Mouse (Mus musculus) inflammation-experienced regulatory T-cells, adult 6 months (primary cell): Measurements from ENCODE around the gene St13. TPM values are rescaled to one million over a fixed set of nuclear protein-coding genes. Genes with fewer than 3 reads are reported as not detected.
A peak's percentile ranks its signal among the peaks of the same experiment; 100 is the strongest.

Experiments
- ATAC-seq: one replicate; pipeline ENCODE4 v1.8.0; 2017
- polyA plus RNA-seq, 3 experiments: library from polyadenylated mRNA; unstranded; fragments of 100-300 nt; shearing (Covaris generic); gene quantifications; one replicate each; pipeline ENCODE4 v1.2.1; 2017

St13 gene
- polyA plus RNA-seq, 3 experiments from 2014 or later, result 170 to 193 (median 179) TPM

- no peak for ATAC-seq
These were observed 35.6 kb downstream of the St13 start for GRCm38 (mm10) chr15:81364271-81364670.

- ATAC-seq, result no peak
These were observed 37.4 kb downstream of the St13 start for GRCm38 (mm10) chr15:81362501-81362900.

GRCm38 (mm10) chr15:81361417-81362015 lies 38.4 kb downstream of the St13 start:
- ATAC-seq, result no peak

GRCm38 (mm10) chr15:81361022-81361404 lies 38.9 kb downstream of the St13 start:
- ATAC-seq, result peak; percentile 37

GRCm38 (mm10) chr15:81360345-81361021 lies 39.4 kb downstream of the St13 start, which contains the start of gene Slc25a17:
Slc25a17 (minus strand) TSS chr15:81360812.
- ATAC-seq, result peak; percentile 99

- ATAC-seq, result no peak
These were observed 40.5 kb downstream of the St13 start for GRCm38 (mm10) chr15:81359421-81359820.

- ATAC-seq, result no peak
These were observed 40.9 kb downstream of the St13 start for GRCm38 (mm10) chr15:81358943-81359342.

GRCm38 (mm10) chr15:81356946-81357345 lies 42.9 kb downstream of the St13 start:
- no peak for ATAC-seq

- ATAC-seq, result no peak
These were observed 44.6 kb downstream of the St13 start for GRCm38 (mm10) chr15:81355146-81355761.

- no peak for ATAC-seq
These were observed 47.2 kb downstream of the St13 start for GRCm38 (mm10) chr15:81352638-81353037.

GRCm38 (mm10) chr15:81350401-81350800 lies 49.5 kb downstream of the St13 start:
- ATAC-seq, result no peak

- no peak for ATAC-seq
These were observed 51.5 kb downstream of the St13 start for GRCm38 (mm10) chr15:81348366-81348765.

GRCm38 (mm10) chr15:81347466-81347865 lies 52.4 kb downstream of the St13 start:
- ATAC-seq, result no peak

- ATAC-seq, result no peak
These were observed 58.5 kb downstream of the St13 start for GRCm38 (mm10) chr15:81341426-81341825.

- no peak for ATAC-seq
These were observed 60.7 kb downstream of the St13 start for GRCm38 (mm10) chr15:81339158-81339557.

- no peak for ATAC-seq
These were observed 63.4 kb downstream of the St13 start for GRCm38 (mm10) chr15:81336466-81336865.

- no peak for ATAC-seq
These were observed 67.4 kb downstream of the St13 start for GRCm38 (mm10) chr15:81332517-81332916.

- ATAC-seq, result no peak
These were observed 69.0 kb downstream of the St13 start for GRCm38 (mm10) chr15:81330816-81331433.

- no peak for ATAC-seq
These were observed 70.0 kb downstream of the St13 start for GRCm38 (mm10) chr15:81329721-81330369.

GRCm38 (mm10) chr15:81327501-81327900 lies 72.4 kb downstream of the St13 start:
- ATAC-seq, result no peak

- ATAC-seq, result no peak
These were observed 74.9 kb downstream of the St13 start for GRCm38 (mm10) chr15:81324979-81325378.

- ATAC-seq, result no peak
These were observed 79.7 kb downstream of the St13 start for GRCm38 (mm10) chr15:81320137-81320536.

GRCm38 (mm10) chr15:81319462-81319861 lies 80.4 kb downstream of the St13 start:
- no peak for ATAC-seq
